Mouse (Mus musculus): ENCODE data around the gene Rapgef4. TPM values are rescaled to one million over a fixed set of nuclear protein-coding genes. Genes with fewer than 3 reads are reported as not detected.
A peak's percentile ranks its signal among the peaks of the same experiment; 100 is the strongest.

The Rapgef4 gene
- polyA plus RNA-seq, 1 experiment: 9.2 TPM

DNA sequence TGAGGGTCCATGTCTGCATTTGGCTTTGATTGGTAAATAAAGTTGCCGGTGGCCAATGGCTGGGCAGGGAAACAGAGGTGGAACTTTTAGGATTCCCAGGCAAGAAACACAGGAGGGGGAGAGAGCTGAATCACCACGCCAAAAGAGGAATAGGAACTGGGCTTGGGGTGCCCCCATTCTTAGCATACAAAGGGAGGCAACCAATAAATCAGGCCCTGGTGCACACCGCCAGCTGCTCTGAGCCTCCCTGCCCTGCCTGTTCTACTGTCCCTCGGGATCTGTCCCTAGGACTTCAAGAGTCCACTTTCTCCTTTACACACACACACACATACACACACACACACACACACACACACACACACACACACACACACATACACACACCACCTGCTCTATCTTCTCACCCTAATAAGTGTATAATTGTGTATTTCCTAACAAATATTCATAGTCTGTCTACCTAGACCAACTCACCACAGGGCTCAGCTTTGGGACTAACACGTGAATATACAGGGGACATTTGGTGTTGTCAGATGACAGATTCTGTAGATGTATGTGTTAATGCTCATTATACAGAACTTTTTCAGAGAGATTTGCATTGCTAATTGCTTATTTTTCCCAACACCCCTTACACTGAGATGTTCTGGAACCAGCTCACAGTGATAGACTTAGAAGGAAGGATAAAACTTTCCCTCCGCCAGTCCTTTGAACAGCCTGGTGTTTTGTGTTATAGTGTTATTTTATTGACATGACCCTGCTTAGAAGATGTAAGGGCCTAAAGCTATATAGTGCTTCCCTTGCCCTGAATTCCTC is 196.4 kb downstream of the Rapgef4 start:
- DNase-seq: no peak
- H3K36me3 ChIP-seq (ENCODE audit: control insufficient read depth, insufficient read depth, low read length): no peaks in the 10 kb centered on the region; the same call in 1 of the 2 replicates
- no peaks in the 10 kb centered on the region for H3K27me3 ChIP-seq (ENCODE audit: control insufficient read depth, insufficient read depth, low read length)
- H3K4me3 ChIP-seq (ENCODE audit: control insufficient read depth, insufficient read depth, low read length): no peak overlapping the region
- TF ChIP-seq CTCF (IDR thresholded peaks at IDR 0.05; ENCODE audit: borderline replicate concordance, control insufficient read depth, extremely low read depth, insufficient read depth, low read length, poor library complexity) (no peak), POLR2A (IDR thresholded peaks at IDR 0.05; ENCODE audit: control insufficient read depth, extremely low read depth, insufficient read depth, low read length, poor library complexity) (no peak)
- H3K4me1 ChIP-seq (replicated peaks; ENCODE audit: control insufficient read depth, insufficient read depth, low read length): peaks cover 3% of the 10 kb centered on the region
- WGBS: 84% methylated on average over 6 of the region's 6 CpGs
- H3K27ac ChIP-seq (ENCODE audit: control insufficient read depth, insufficient read depth, low read length): no peak overlapping the region

DNA sequence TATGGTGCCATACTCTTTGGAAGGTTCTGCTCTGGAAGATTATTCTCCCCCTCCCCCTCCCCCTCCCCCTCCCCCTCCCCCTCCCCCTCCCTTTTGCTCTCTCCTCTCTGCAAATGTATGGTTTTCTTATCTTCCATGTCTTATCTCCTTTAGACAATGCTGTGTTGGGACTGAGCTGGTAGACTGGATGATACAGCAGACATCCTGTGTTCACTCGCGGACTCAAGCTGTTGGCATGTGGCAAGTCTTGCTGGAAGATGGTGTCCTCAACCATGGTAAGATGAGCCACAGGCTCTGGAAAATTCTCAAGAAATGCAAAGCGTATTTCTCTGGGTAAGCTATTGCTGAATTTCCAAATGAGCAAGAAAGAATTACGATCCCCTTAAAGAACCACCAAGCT is 197.0 kb downstream of the Rapgef4 start:
- H3K27me3 ChIP-seq (ENCODE audit: control insufficient read depth, insufficient read depth, low read length): no peaks in the 10 kb centered on the region
- TF ChIP-seq POLR2A (IDR thresholded peaks at IDR 0.05; ENCODE audit: control insufficient read depth, extremely low read depth, insufficient read depth, low read length, poor library complexity) (no peak), CTCF (IDR thresholded peaks at IDR 0.05; ENCODE audit: borderline replicate concordance, control insufficient read depth, extremely low read depth, insufficient read depth, low read length, poor library complexity) (no peak)
- H3K27ac ChIP-seq (ENCODE audit: control insufficient read depth, insufficient read depth, low read length): no peak overlapping the region
- DNase-seq: no peak
- H3K4me3 ChIP-seq (ENCODE audit: control insufficient read depth, insufficient read depth, low read length): no peak overlapping the region
- H3K36me3 ChIP-seq (ENCODE audit: control insufficient read depth, insufficient read depth, low read length): no peaks in the 10 kb centered on the region; the same call in 1 of the 2 replicates
- H3K4me1 ChIP-seq (replicated peaks; ENCODE audit: control insufficient read depth, insufficient read depth, low read length): no peaks in the 10 kb centered on the region; the same call in 1 of the 2 replicates
- WGBS: 97% methylated on average over 4 of the region's 4 CpGs

GRCm38 (mm10) chr2:72178515-72178914 is 197.5 kb downstream of the Rapgef4 start:
- Histone ChIP-seq H3K4me3 (ENCODE audit: control insufficient read depth, insufficient read depth, low read length) (no peak overlapping the region), H3K4me1 (replicated peaks; ENCODE audit: control insufficient read depth, insufficient read depth, low read length) (peaks cover 3% of the 10 kb centered on the region), H3K27ac (ENCODE audit: control insufficient read depth, insufficient read depth, low read length) (no peak overlapping the region), H3K27me3 (ENCODE audit: control insufficient read depth, insufficient read depth, low read length) (no peaks in the 10 kb centered on the region), H3K36me3 (ENCODE audit: control insufficient read depth, insufficient read depth, low read length) (no peaks in the 10 kb centered on the region; the same call in 1 of the 2 replicates)
- WGBS: 97% methylated on average over 11 of the region's 11 CpGs
- TF ChIP-seq CTCF (IDR thresholded peaks at IDR 0.05; ENCODE audit: borderline replicate concordance, control insufficient read depth, extremely low read depth, insufficient read depth, low read length, poor library complexity) (no peak), POLR2A (IDR thresholded peaks at IDR 0.05; ENCODE audit: control insufficient read depth, extremely low read depth, insufficient read depth, low read length, poor library complexity) (no peak)
- no peak for DNase-seq

GRCm38 (mm10) chr2:72179600-72180301 is 198.7 kb downstream of the Rapgef4 start:
- no peaks in the 10 kb centered on the region; the same call in 1 of the 2 replicates for H3K36me3 ChIP-seq (ENCODE audit: control insufficient read depth, insufficient read depth, low read length)
- H3K27ac ChIP-seq (ENCODE audit: control insufficient read depth, insufficient read depth, low read length): no peak overlapping the region
- 96% methylated on average over 15 of the region's 15 CpGs for WGBS
- H3K4me1 ChIP-seq (replicated peaks; ENCODE audit: control insufficient read depth, insufficient read depth, low read length): peaks cover 7% of the 10 kb centered on the region
- no peak overlapping the region for H3K4me3 ChIP-seq (ENCODE audit: control insufficient read depth, insufficient read depth, low read length)
- DNase-seq: no peak
- no peaks in the 10 kb centered on the region for H3K27me3 ChIP-seq (ENCODE audit: control insufficient read depth, insufficient read depth, low read length)
- TF ChIP-seq CTCF (IDR thresholded peaks at IDR 0.05; ENCODE audit: borderline replicate concordance, control insufficient read depth, extremely low read depth, insufficient read depth, low read length, poor library complexity): no peak

- no peak overlapping the region for H3K4me3 ChIP-seq (ENCODE audit: control insufficient read depth, insufficient read depth, low read length)
- no peaks in the 10 kb centered on the region; the same call in 1 of the 2 replicates for H3K36me3 ChIP-seq (ENCODE audit: control insufficient read depth, insufficient read depth, low read length)
- 93% methylated on average over 2 of the region's 2 CpGs for WGBS
- peaks cover 7% of the 10 kb centered on the region for H3K4me1 ChIP-seq (replicated peaks; ENCODE audit: control insufficient read depth, insufficient read depth, low read length)
- H3K27ac ChIP-seq (ENCODE audit: control insufficient read depth, insufficient read depth, low read length): no peak overlapping the region
- no peak for DNase-seq
- TF ChIP-seq POLR2A (IDR thresholded peaks at IDR 0.05; ENCODE audit: control insufficient read depth, extremely low read depth, insufficient read depth, low read length, poor library complexity) (no peak), CTCF (IDR thresholded peaks at IDR 0.05; ENCODE audit: borderline replicate concordance, control insufficient read depth, extremely low read depth, insufficient read depth, low read length, poor library complexity) (no peak)
- H3K27me3 ChIP-seq (ENCODE audit: control insufficient read depth, insufficient read depth, low read length): no peaks in the 10 kb centered on the region
Observed at GRCm38 (mm10) chr2:72181443-72181842, 200.4 kb downstream of the Rapgef4 start.

- Histone ChIP-seq H3K4me1 (replicated peaks; ENCODE audit: control insufficient read depth, insufficient read depth, low read length) (peaks cover 7% of the 10 kb centered on the region), H3K36me3 (ENCODE audit: control insufficient read depth, insufficient read depth, low read length) (no peaks in the 10 kb centered on the region; the same call in 1 of the 2 replicates), H3K4me3 (ENCODE audit: control insufficient read depth, insufficient read depth, low read length) (no peak overlapping the region), H3K27me3 (ENCODE audit: control insufficient read depth, insufficient read depth, low read length) (no peaks in the 10 kb centered on the region), H3K27ac (ENCODE audit: control insufficient read depth, insufficient read depth, low read length) (peak overlapping the region; percentile 14; the same call in 1 of the 2 replicates)
- 10% methylated on average over 3 of the region's 3 CpGs for WGBS
- TF ChIP-seq POLR2A (IDR thresholded peaks at IDR 0.05; ENCODE audit: control insufficient read depth, extremely low read depth, insufficient read depth, low read length, poor library complexity) (no peak), CTCF (IDR thresholded peaks at IDR 0.05; ENCODE audit: borderline replicate concordance, control insufficient read depth, extremely low read depth, insufficient read depth, low read length, poor library complexity) (no peak)
- peak; percentile 49 for DNase-seq
Observed at GRCm38 (mm10) chr2:72183751-72184150, 202.7 kb downstream of the Rapgef4 start.

Data from thymus, adult 2 months (tissue).